Mouse (Mus musculus) MEL (cell line): ENCODE results near the gene Polr2h. TPM values are rescaled to one million over a fixed set of nuclear protein-coding genes. Genes with fewer than 3 reads are reported as not detected.

Experiments used
- DNase-seq: peaks from one replicate; pipeline ENCODE4 v3.0.0; 2011; ENCODE audit warnings: low read depth, low spot score
- H3K27ac ChIP-seq: 2 replicates; pipeline ENCODE4 v1.5.1; 2012; ENCODE audit warnings: low read depth, mild to moderate bottlenecking, control low read depth, low read length, moderate library complexity; ENCODE audit not compliant: control insufficient read depth
- H3K27me3 ChIP-seq, 2 experiments: fragments of 150-350 bp in 1 of 2; sonication (generic) in 1 of 2; 2 replicates each; pipeline ENCODE4 v1.6.1; 2012; ENCODE audit warnings: low read length in 2 of 2, mild to moderate bottlenecking in 2 of 2, improper control_type of control experiment in 1 of 2, moderate library complexity in 1 of 2; ENCODE audit not compliant: insufficient read depth in 2 of 2, control insufficient read depth in 1 of 2
- H3K36me3 ChIP-seq, 2 experiments: 2 replicates each; pipeline ENCODE4 v1.6.1; 2012 to 2014; ENCODE audit warnings: low read length in 2 of 2, improper control_type of control experiment in 1 of 2, inconsistent platforms in 1 of 2, mild to moderate bottlenecking in 1 of 2; ENCODE audit not compliant: insufficient read depth in 2 of 2, control insufficient read depth in 1 of 2
- H3K4me1 ChIP-seq, 2 experiments: fragments of 150-350 bp in 1 of 2; sonication (generic) in 1 of 2; 2 replicates each; pipeline ENCODE4 v1.6.1; 2012; ENCODE audit warnings: low read length in 2 of 2, improper control_type of control experiment in 1 of 2, mild to moderate bottlenecking in 1 of 2; ENCODE audit not compliant: insufficient read depth in 2 of 2, control insufficient read depth in 1 of 2
- H3K4me3 ChIP-seq, 2 experiments: fragments of 150-350 bp in 1 of 2; sonication (generic) in 1 of 2; 2 replicates each; pipeline ENCODE4 v1.5.1; 2012; ENCODE audit warnings: low read depth in 2 of 2, low read length in 2 of 2, mild to moderate bottlenecking in 2 of 2, moderate library complexity in 2 of 2, control low read depth in 1 of 2, improper control_type of control experiment in 1 of 2; ENCODE audit not compliant: control insufficient read depth in 1 of 2, insufficient read depth in 1 of 2
- H3K79me2 ChIP-seq: 2 replicates; pipeline ENCODE4 v1.6.1; 2012; ENCODE audit warnings: mild to moderate bottlenecking, low read length, moderate library complexity; ENCODE audit not compliant: control insufficient read depth, poor library complexity, insufficient read depth
- H3K9ac ChIP-seq: 2 replicates; pipeline ENCODE4 v1.6.1; 2012; ENCODE audit warnings: low read depth, mild to moderate bottlenecking, control low read depth, low read length, moderate library complexity; ENCODE audit not compliant: control insufficient read depth, poor library complexity, severe bottlenecking
- H3K9me3 ChIP-seq: fragments of 150-350 bp; sonication (generic); replicated peaks from 2 replicates; pipeline ENCODE4 v1.6.1; 2012; ENCODE audit warnings: mild to moderate bottlenecking, low read length, improper control_type of control experiment, moderate library complexity; ENCODE audit not compliant: insufficient read depth
- CHD2 ChIP-seq: IDR thresholded peaks from 2 replicates; pipeline ENCODE4 v1.6.1; 2011; ENCODE audit warnings: low read length, improper control_type of control experiment
- CTCF ChIP-seq, 3 experiments: IDR thresholded peaks in 2 of 3; conservative IDR thresholded peaks in 1 of 3; 2 replicates each; pipeline ENCODE4 v1.5.1; 2011 to 2012; ENCODE audit warnings: low read length in 3 of 3, low read depth in 2 of 3, mild to moderate bottlenecking in 2 of 3, improper control_type of control experiment in 1 of 3, inconsistent platforms in 1 of 3, mixed read lengths in 1 of 3, moderate library complexity in 1 of 3; ENCODE audit not compliant: control insufficient read depth in 1 of 3, insufficient read depth in 1 of 3, poor library complexity in 1 of 3, severe bottlenecking in 1 of 3
- E2F4 ChIP-seq: IDR thresholded peaks from 2 replicates; pipeline ENCODE4 v1.6.1; 2011; ENCODE audit warnings: low read depth, low read length, improper control_type of control experiment, borderline replicate concordance
- ELF1 ChIP-seq: IDR thresholded peaks from 2 replicates; pipeline ENCODE4 v1.6.1; 2014; ENCODE audit warnings: low read depth, mild to moderate bottlenecking, inconsistent platforms, low read length, improper control_type of control experiment, moderate library complexity
- GABPA ChIP-seq: IDR thresholded peaks from 2 replicates; pipeline ENCODE4 v1.6.1; 2012; ENCODE audit warnings: low read depth, mild to moderate bottlenecking, inconsistent platforms, low read length, improper control_type of control experiment, moderate library complexity
- GATA1 ChIP-seq: IDR thresholded peaks from 2 replicates; pipeline ENCODE4 v1.6.1; 2011; ENCODE audit warnings: low read depth, low read length, improper control_type of control experiment
- JUND ChIP-seq: IDR thresholded peaks from 2 replicates; pipeline ENCODE4 v1.6.1; 2011; ENCODE audit warnings: low read depth, mild to moderate bottlenecking, improper control_type of control experiment, low read length
- KAT2A ChIP-seq: conservative IDR thresholded peaks from 2 replicates; pipeline ENCODE4 v1.6.1; 2012; ENCODE audit warnings: low read depth, low read length, improper control_type of control experiment, inconsistent platforms
- MAZ ChIP-seq: IDR thresholded peaks from 2 replicates; pipeline ENCODE4 v1.6.1; 2012; ENCODE audit warnings: low read depth, mild to moderate bottlenecking, inconsistent platforms, low read length, improper control_type of control experiment
- MEF2A ChIP-seq: IDR thresholded peaks from 2 replicates; pipeline ENCODE4 v1.6.1; 2014; ENCODE audit warnings: low read depth, mild to moderate bottlenecking, inconsistent platforms, low read length, improper control_type of control experiment; ENCODE audit not compliant: poor library complexity, insufficient replicate concordance, severe bottlenecking; ENCODE audit errors: extremely low read depth
- MXI1 ChIP-seq: IDR thresholded peaks from 2 replicates; pipeline ENCODE4 v1.6.1; 2011; ENCODE audit warnings: mild to moderate bottlenecking, low read depth, low read length, improper control_type of control experiment
- MYC ChIP-seq: IDR thresholded peaks from 2 replicates; pipeline ENCODE4 v1.6.1; 2011; ENCODE audit warnings: low read depth, mild to moderate bottlenecking, low read length, improper control_type of control experiment, moderate library complexity
- NRF1 ChIP-seq: IDR thresholded peaks from 2 replicates; pipeline ENCODE4 v1.6.1; 2014; ENCODE audit warnings: low read depth, mild to moderate bottlenecking, inconsistent platforms, low read length, improper control_type of control experiment, moderate library complexity; ENCODE audit not compliant: poor library complexity, insufficient read depth, severe bottlenecking
- POLR2AphosphoS2 ChIP-seq: IDR thresholded peaks from 2 replicates; pipeline ENCODE4 v1.6.1; 2011; ENCODE audit warnings: low read length, improper control_type of control experiment
- POLR2AphosphoS5 ChIP-seq: IDR thresholded peaks from 2 replicates; pipeline ENCODE4 v1.6.1; 2012; ENCODE audit warnings: low read depth, borderline replicate concordance, mild to moderate bottlenecking, inconsistent platforms, low read length, moderate library complexity, mixed read lengths
- RAD21 ChIP-seq: IDR thresholded peaks from 2 replicates; pipeline ENCODE4 v1.6.1; 2011; ENCODE audit warnings: mild to moderate bottlenecking, low read depth, low read length, improper control_type of control experiment
- RCOR1 ChIP-seq: IDR thresholded peaks from 2 replicates; pipeline ENCODE4 v1.6.1; 2012; ENCODE audit warnings: low read depth, mild to moderate bottlenecking, inconsistent platforms, low read length, improper control_type of control experiment
- SMC3 ChIP-seq: IDR thresholded peaks from 2 replicates; pipeline ENCODE4 v1.6.1; 2011; ENCODE audit warnings: low read depth, low read length, improper control_type of control experiment
- TAL1 ChIP-seq: IDR thresholded peaks from 2 replicates; pipeline ENCODE4 v1.6.1; 2012; ENCODE audit warnings: mild to moderate bottlenecking, inconsistent platforms, low read length, moderate library complexity, mixed read lengths
- TCF12 ChIP-seq: IDR thresholded peaks from 2 replicates; pipeline ENCODE4 v1.6.1; 2014; ENCODE audit warnings: low read depth, mild to moderate bottlenecking, inconsistent platforms, low read length, improper control_type of control experiment, moderate library complexity
- ZC3H11A ChIP-seq: IDR thresholded peaks from 2 replicates; pipeline ENCODE4 v1.6.1; 2012; ENCODE audit warnings: low read depth, mild to moderate bottlenecking, inconsistent platforms, low read length, improper control_type of control experiment
- ZMIZ1 ChIP-seq: IDR thresholded peaks from 2 replicates; pipeline ENCODE4 v1.6.1; 2012; ENCODE audit warnings: low read depth, mild to moderate bottlenecking, inconsistent platforms, low read length, improper control_type of control experiment, moderate library complexity
- polyA plus RNA-seq, 2 experiments: library from polyadenylated mRNA; stranded (reverse) in 1 of 2; unstranded in 1 of 2; fragments of >175 nt in 1 of 2; fragments of >200 nt in 1 of 2; gene quantifications; 2 replicates each; pipeline versions ENCODE4 v1.2.1 to v1.2.4; 2012; ENCODE audit warnings: low replicate concordance in 2 of 2, low read depth in 1 of 2; ENCODE audit not compliant: insufficient read length in 2 of 2, insufficient read depth in 1 of 2, missing spikeins in 1 of 2
- total RNA-seq: library from RNA; depleted of rRNA; stranded (reverse); fragments of 300-350 nt; gene quantifications from 2 replicates; pipeline ENCODE4 v1.2.3, GENCODE M21; 2012

Polr2h gene
- total and polyA plus RNA-seq, 3 experiments = 95.4 to 180 TPM; not detected in 1

DNA sequence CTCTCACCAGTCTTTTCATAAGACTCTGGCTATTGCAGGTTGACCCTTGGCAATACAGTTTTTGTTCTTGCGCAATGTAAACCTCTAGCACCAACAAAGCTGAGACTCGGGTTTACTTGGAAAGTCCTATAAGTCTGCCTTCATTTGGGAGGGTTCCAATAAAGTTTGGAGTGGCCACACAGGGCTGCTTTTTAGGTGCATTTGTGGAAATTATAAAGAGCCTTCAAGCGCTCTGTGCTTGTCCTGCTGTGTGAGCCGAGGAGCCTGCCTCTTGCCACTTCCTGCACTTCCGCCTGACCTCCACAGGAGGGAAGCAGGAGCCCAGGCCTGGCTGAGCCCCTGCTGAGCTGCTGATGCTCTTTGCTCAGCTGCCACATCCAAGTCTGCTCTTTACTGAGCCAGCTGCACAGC lies 6.9 kb downstream of the Polr2h start:
- TF ChIP-seq CTCF (IDR thresholded peaks at IDR 0.05 in 2 of 3, conservative IDR thresholded peaks at IDR 0.05 in 1 of 3; ENCODE audit: control insufficient read depth in 1 of 3, insufficient read depth in 1 of 3, low read depth in 2 of 3, low read length in 3 of 3, poor library complexity in 1 of 3, severe bottlenecking in 1 of 3) = peak in 2 of 3 experiments; percentile 58; a peak in 5 of 6 replicates
- TF ChIP-seq SMC3 = peak; percentile 55
- TF ChIP-seq RAD21 = peak; percentile 55
- TF ChIP-seq ELF1 = no peak
- no peak overlapping the region for H3K9ac ChIP-seq
- H3K9me3 ChIP-seq = no peaks in the 10 kb centered on the region
- no peaks in the 10 kb centered on the region for H3K27me3 ChIP-seq
- H3K4me3 ChIP-seq = no peak overlapping the region
- DNase-seq = peak; percentile 50
- no peaks in the 10 kb centered on the region for H3K79me2 ChIP-seq
- no peaks in the 10 kb centered on the region; a peak in 1 of 4 replicates for H3K36me3 ChIP-seq
- no peak overlapping the region for H3K27ac ChIP-seq
- no peaks in the 10 kb centered on the region for H3K4me1 ChIP-seq

- TF ChIP-seq KAT2A = no peak
- no peak for TF ChIP-seq E2F4
- TF ChIP-seq RCOR1 = no peak
- no peak for TF ChIP-seq CHD2
- TF ChIP-seq TAL1 = no peak
- no peak for TF ChIP-seq MXI1
- no peak for TF ChIP-seq ZMIZ1
- no peak for TF ChIP-seq GATA1
- no peak for TF ChIP-seq POLR2AphosphoS5
- no peak for TF ChIP-seq POLR2AphosphoS2
- no peak for TF ChIP-seq CTCF (IDR thresholded peaks at IDR 0.05 in 2 of 3, conservative IDR thresholded peaks at IDR 0.05 in 1 of 3; ENCODE audit: control insufficient read depth in 1 of 3, insufficient read depth in 1 of 3, low read depth in 2 of 3, low read length in 3 of 3, poor library complexity in 1 of 3, severe bottlenecking in 1 of 3)
- no peak for TF ChIP-seq MYC
- TF ChIP-seq ZC3H11A = no peak
- TF ChIP-seq GABPA = no peak
- no peak for TF ChIP-seq NRF1
- no peak for TF ChIP-seq MEF2A
- no peak for TF ChIP-seq TCF12
- no peak for TF ChIP-seq MAZ
- no peak for TF ChIP-seq JUND
- H3K9me3 ChIP-seq = no peaks in the 10 kb centered on the region
- H3K4me1 ChIP-seq = no peaks in the 10 kb centered on the region
- H3K9ac ChIP-seq = no peak overlapping the region
- no peaks in the 10 kb centered on the region; a peak in 1 of 4 replicates for H3K36me3 ChIP-seq
- H3K27me3 ChIP-seq = no peaks in the 10 kb centered on the region; a peak in 1 of 4 replicates
- H3K79me2 ChIP-seq = no peaks in the 10 kb centered on the region
- H3K4me3 ChIP-seq = no peak overlapping the region
- no peak overlapping the region for H3K27ac ChIP-seq
- DNase-seq = no peak
Measured at GRCm38 (mm10) chr16:20725321-20725720, 7.9 kb downstream of the Polr2h start.
